Mouse (Mus musculus): ENCODE data around the gene Rreb1. TPM values are rescaled to one million over a fixed set of nuclear protein-coding genes. Genes with fewer than 3 reads are reported as not detected.
A peak's percentile ranks its signal among the peaks of the same experiment; 100 is the strongest.

Gene Rreb1
- polyA plus RNA-seq, 1 experiment, result 6.0 TPM

GRCm38 (mm10) chr13:37980346-37980745, 202.1 kb downstream of the Rreb1 start:
- H3K27me3 ChIP-seq (ENCODE audit: control insufficient read depth, insufficient read depth, insufficient read length), result no peaks in the 10 kb centered on the region
- TF ChIP-seq FOSL1 (IDR thresholded peaks at IDR 0.05; ENCODE audit: insufficient read depth, low read length, poor library complexity, severe bottlenecking), result no peak
- TF ChIP-seq MAX (IDR thresholded peaks at IDR 0.05), result no peak
- TF ChIP-seq MYOG (IDR thresholded peaks at IDR 0.05; ENCODE audit: control insufficient read depth, extremely low read depth, insufficient read length), result no peak
- no peak for TF ChIP-seq MYOD1 (IDR thresholded peaks at IDR 0.05; ENCODE audit: control insufficient read depth, insufficient read length, low read depth)
- no peak for TF ChIP-seq USF1 (IDR thresholded peaks at IDR 0.05; ENCODE audit: low read depth)
- TF ChIP-seq CTCF (IDR thresholded peaks at IDR 0.05; ENCODE audit: control insufficient read depth, insufficient read depth, insufficient read length), result no peak
- no peak for TF ChIP-seq CEBPB (IDR thresholded peaks at IDR 0.05; ENCODE audit: low read depth)
- H3K79me2 ChIP-seq (ENCODE audit: control insufficient read depth, insufficient read depth), result no peaks in the 10 kb centered on the region
- no peak overlapping the region for H3ac ChIP-seq (ENCODE audit: control insufficient read depth, insufficient read length, low read depth)
- peaks cover 92% of the 10 kb centered on the region for H3K36me3 ChIP-seq (ENCODE audit: control insufficient read depth, insufficient read depth)
- no peaks in the 10 kb centered on the region for H3K79me3 ChIP-seq (ENCODE audit: low read depth)
- H3K4me3 ChIP-seq (ENCODE audit: insufficient read depth, poor library complexity, severe bottlenecking), result no peak overlapping the region

GRCm38 (mm10) chr13:37981063-37981462, 202.9 kb downstream of the Rreb1 start:
- Histone ChIP-seq H3ac (ENCODE audit: control insufficient read depth, insufficient read length, low read depth) (no peak overlapping the region), H3K36me3 (ENCODE audit: control insufficient read depth, insufficient read depth) (peaks cover 98% of the 10 kb centered on the region), H3K4me3 (ENCODE audit: insufficient read depth, poor library complexity, severe bottlenecking) (no peak overlapping the region), H3K79me3 (ENCODE audit: low read depth) (no peaks in the 10 kb centered on the region), H3K27me3 (ENCODE audit: control insufficient read depth, insufficient read depth, insufficient read length) (no peaks in the 10 kb centered on the region), H3K79me2 (ENCODE audit: control insufficient read depth, insufficient read depth) (no peaks in the 10 kb centered on the region)
- TF ChIP-seq FOSL1 (IDR thresholded peaks at IDR 0.05; ENCODE audit: insufficient read depth, low read length, poor library complexity, severe bottlenecking) (no peak), USF1 (IDR thresholded peaks at IDR 0.05; ENCODE audit: low read depth) (no peak), CTCF (IDR thresholded peaks at IDR 0.05; ENCODE audit: control insufficient read depth, insufficient read depth, insufficient read length) (no peak), CEBPB (IDR thresholded peaks at IDR 0.05; ENCODE audit: low read depth) (no peak), MAX (IDR thresholded peaks at IDR 0.05) (no peak), MYOD1 (IDR thresholded peaks at IDR 0.05; ENCODE audit: control insufficient read depth, insufficient read length, low read depth) (no peak)

- Histone ChIP-seq H3K79me2 (ENCODE audit: control insufficient read depth, insufficient read depth) (peaks cover 36% of the 10 kb centered on the region), H3K4me3 (ENCODE audit: insufficient read depth, poor library complexity, severe bottlenecking) (no peak overlapping the region), H3K36me3 (ENCODE audit: control insufficient read depth, insufficient read depth) (peaks cover 100% of the 10 kb centered on the region), H3ac (ENCODE audit: control insufficient read depth, insufficient read length, low read depth) (no peak overlapping the region), H3K79me3 (ENCODE audit: low read depth) (peaks cover 23% of the 10 kb centered on the region), H3K27me3 (ENCODE audit: control insufficient read depth, insufficient read depth, insufficient read length) (no peaks in the 10 kb centered on the region)
- TF ChIP-seq CEBPB (IDR thresholded peaks at IDR 0.05; ENCODE audit: low read depth) (no peak), FOSL1 (IDR thresholded peaks at IDR 0.05; ENCODE audit: insufficient read depth, low read length, poor library complexity, severe bottlenecking) (no peak), USF1 (IDR thresholded peaks at IDR 0.05; ENCODE audit: low read depth) (no peak), CTCF (IDR thresholded peaks at IDR 0.05; ENCODE audit: control insufficient read depth, insufficient read depth, insufficient read length) (no peak), MYOD1 (IDR thresholded peaks at IDR 0.05; ENCODE audit: control insufficient read depth, insufficient read length, low read depth) (no peak), MAX (IDR thresholded peaks at IDR 0.05) (no peak), MYOG (IDR thresholded peaks at IDR 0.05; ENCODE audit: control insufficient read depth, extremely low read depth, insufficient read length) (no peak)
Measured at GRCm38 (mm10) chr13:37986166-37986565, 208.0 kb downstream of the Rreb1 start.

GRCm38 (mm10) chr13:37989701-37990100, 211.5 kb downstream of the Rreb1 start:
- Histone ChIP-seq H3K79me3 (ENCODE audit: low read depth) (peaks cover 45% of the 10 kb centered on the region), H3K36me3 (ENCODE audit: control insufficient read depth, insufficient read depth) (peaks cover 69% of the 10 kb centered on the region)
- TF ChIP-seq MYOD1 (IDR thresholded peaks at IDR 0.05; ENCODE audit: control insufficient read depth, insufficient read length, low read depth) (no peak), USF1 (IDR thresholded peaks at IDR 0.05; ENCODE audit: low read depth) (no peak), MYOG (IDR thresholded peaks at IDR 0.05; ENCODE audit: control insufficient read depth, extremely low read depth, insufficient read length) (no peak), CEBPB (IDR thresholded peaks at IDR 0.05; ENCODE audit: low read depth) (no peak), MAX (IDR thresholded peaks at IDR 0.05) (no peak), FOSL1 (IDR thresholded peaks at IDR 0.05; ENCODE audit: insufficient read depth, low read length, poor library complexity, severe bottlenecking) (no peak), CTCF (IDR thresholded peaks at IDR 0.05; ENCODE audit: control insufficient read depth, insufficient read depth, insufficient read length) (no peak)

GRCm38 (mm10) chr13:37992638-37993371, 214.6 kb downstream of the Rreb1 start:
- peaks cover 60% of the 10 kb centered on the region for H3K79me2 ChIP-seq (ENCODE audit: control insufficient read depth, insufficient read depth)
- TF ChIP-seq CTCF (IDR thresholded peaks at IDR 0.05; ENCODE audit: control insufficient read depth, insufficient read depth, insufficient read length) (no peak), CEBPB (IDR thresholded peaks at IDR 0.05; ENCODE audit: low read depth) (peak; percentile 52)
- no peaks in the 10 kb centered on the region for H3K27me3 ChIP-seq (ENCODE audit: control insufficient read depth, insufficient read depth, insufficient read length)
- H3K4me3 ChIP-seq (ENCODE audit: insufficient read depth, poor library complexity, severe bottlenecking), result peak overlapping the region; percentile 75
- peaks cover 38% of the 10 kb centered on the region for H3K36me3 ChIP-seq (ENCODE audit: control insufficient read depth, insufficient read depth)
- H3K79me3 ChIP-seq (ENCODE audit: low read depth), result peaks cover 42% of the 10 kb centered on the region
- H3ac ChIP-seq (ENCODE audit: control insufficient read depth, insufficient read length, low read depth), result peak overlapping the region; percentile 85

More at GRCm38 (mm10) chr13:37989701-37990100, 211.5 kb downstream of the Rreb1 start:
- no peak overlapping the region for H3ac ChIP-seq (ENCODE audit: control insufficient read depth, insufficient read length, low read depth)
- peaks cover 65% of the 10 kb centered on the region for H3K79me2 ChIP-seq (ENCODE audit: control insufficient read depth, insufficient read depth)
- H3K27me3 ChIP-seq (ENCODE audit: control insufficient read depth, insufficient read depth, insufficient read length), result no peaks in the 10 kb centered on the region
- no peak overlapping the region for H3K4me3 ChIP-seq (ENCODE audit: insufficient read depth, poor library complexity, severe bottlenecking)

- Histone ChIP-seq H3K79me2 (ENCODE audit: control insufficient read depth, insufficient read depth) (peaks cover 57% of the 10 kb centered on the region), H3K79me3 (ENCODE audit: low read depth) (peaks cover 39% of the 10 kb centered on the region), H3K36me3 (ENCODE audit: control insufficient read depth, insufficient read depth) (peaks cover 33% of the 10 kb centered on the region), H3K27me3 (ENCODE audit: control insufficient read depth, insufficient read depth, insufficient read length) (peaks cover 4% of the 10 kb centered on the region), H3ac (ENCODE audit: control insufficient read depth, insufficient read length, low read depth) (peak overlapping the region; percentile 88), H3K4me3 (ENCODE audit: insufficient read depth, poor library complexity, severe bottlenecking) (peak overlapping the region; percentile 75)
- TF ChIP-seq MYOG (IDR thresholded peaks at IDR 0.05; ENCODE audit: control insufficient read depth, extremely low read depth, insufficient read length) (no peak), CEBPB (IDR thresholded peaks at IDR 0.05; ENCODE audit: low read depth) (no peak), FOSL1 (IDR thresholded peaks at IDR 0.05; ENCODE audit: insufficient read depth, low read length, poor library complexity, severe bottlenecking) (no peak)
Measured at GRCm38 (mm10) chr13:37993376-37993703, 215.1 kb downstream of the Rreb1 start.

Data from C2C12 (cell line).